Mouse (Mus musculus): ENCODE measurements at regions not wholly inside any gene's neighbourhood (a gene's known extent, or its start where the extent isn't known, plus 50 kb on each side); places are given as distances from the start of the nearest gene placed in this dataset.

- Histone ChIP-seq H3K36me3 (replicated peaks; ENCODE audit: low read length) (no peaks in the 10 kb centered on the region), H3K4me1 (no peaks in the 10 kb centered on the region), H3K4me3 (replicated peaks) (no peak overlapping the region), H3K9me3 (peaks cover 12% of the 10 kb centered on the region), H3K27me3 (replicated peaks) (no peaks in the 10 kb centered on the region)
- TF ChIP-seq GATA1 (IDR thresholded peaks at IDR 0.05; ENCODE audit: borderline replicate concordance, low read length) = no peak
- TF ChIP-seq FLI1 (IDR thresholded peaks at IDR 0.05; ENCODE audit: low read length) = no peak
Measured at GRCm38 (mm10) chr3:120781486-120781885, 390.0 kb downstream of the Rwdd3 start.

DNA sequence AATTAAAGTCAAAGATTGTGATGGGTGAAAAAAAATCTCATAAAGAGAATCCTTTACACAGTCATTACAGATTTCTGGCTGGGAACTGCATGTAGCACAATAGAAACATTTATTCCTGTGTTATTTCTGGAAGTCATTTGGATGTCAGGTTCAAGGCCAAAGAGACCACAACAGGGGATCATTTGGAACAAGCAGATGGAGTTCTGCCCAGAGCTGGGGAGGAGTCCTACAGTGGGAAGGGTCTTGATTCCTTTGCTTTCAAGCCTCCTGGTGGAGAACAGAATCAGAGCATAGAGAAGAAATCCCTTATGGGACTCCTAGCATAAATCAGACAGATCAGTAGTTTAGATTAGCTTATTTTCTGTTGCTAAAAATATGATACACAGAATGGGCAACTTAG, 392.4 kb downstream of the Rwdd3 start:
- H3K9me3 ChIP-seq = peaks cover 20% of the 10 kb centered on the region
- TF ChIP-seq GATA1 (IDR thresholded peaks at IDR 0.05; ENCODE audit: borderline replicate concordance, low read length) (no peak), FLI1 (IDR thresholded peaks at IDR 0.05; ENCODE audit: low read length) (no peak)
- H3K4me3 ChIP-seq (replicated peaks) = no peak overlapping the region
- no peaks in the 10 kb centered on the region for H3K27me3 ChIP-seq (replicated peaks)
- no peaks in the 10 kb centered on the region for H3K4me1 ChIP-seq
- H3K36me3 ChIP-seq (replicated peaks; ENCODE audit: low read length) = no peaks in the 10 kb centered on the region

DNA sequence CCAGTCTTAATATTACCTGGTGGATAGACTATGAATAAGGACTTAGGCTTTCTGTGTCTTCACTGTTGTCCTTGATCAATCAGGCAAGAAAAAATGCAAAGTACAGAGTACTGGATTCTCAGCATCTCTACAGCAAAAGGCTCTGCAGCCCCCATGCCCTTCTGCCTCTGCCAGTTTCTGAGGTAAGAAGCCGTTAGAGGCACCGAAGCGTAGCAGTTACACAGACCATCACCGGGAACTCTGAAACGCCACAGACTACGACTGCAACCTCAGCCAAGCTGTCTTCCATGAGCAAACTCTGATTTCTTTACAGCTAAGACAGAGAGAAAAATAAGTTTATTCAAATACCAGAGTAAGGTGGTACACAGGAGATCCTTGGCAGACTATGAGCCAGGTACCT, 396.5 kb downstream of the Rwdd3 start:
- TF ChIP-seq FLI1 (IDR thresholded peaks at IDR 0.05; ENCODE audit: low read length) (no peak), GATA1 (IDR thresholded peaks at IDR 0.05; ENCODE audit: borderline replicate concordance, low read length) (no peak)
- Histone ChIP-seq H3K9me3 (peaks cover 27% of the 10 kb centered on the region), H3K27me3 (replicated peaks) (no peaks in the 10 kb centered on the region), H3K36me3 (replicated peaks; ENCODE audit: low read length) (no peaks in the 10 kb centered on the region), H3K4me1 (no peaks in the 10 kb centered on the region), H3K4me3 (replicated peaks) (no peak overlapping the region)

DNA sequence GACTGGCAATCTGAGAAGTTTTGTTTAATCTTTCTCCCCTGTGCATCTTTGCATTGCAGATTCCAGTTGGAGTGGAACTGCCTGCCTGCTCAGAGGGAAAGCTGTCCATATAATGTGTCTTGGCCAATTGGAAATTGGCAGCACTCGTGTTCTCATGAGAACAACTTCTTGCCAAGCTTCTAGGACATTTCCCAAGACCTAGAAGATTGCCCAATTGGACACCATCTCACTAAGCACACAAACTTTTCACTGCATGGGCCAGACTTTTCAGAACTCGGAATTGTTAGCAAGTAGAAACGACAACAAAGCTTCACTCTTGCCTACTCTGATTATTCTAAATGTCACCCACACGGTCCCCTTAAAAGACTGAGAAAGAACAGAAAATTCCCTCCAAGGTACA, 409.8 kb downstream of the Rwdd3 start:
- H3K9me3 ChIP-seq = peaks cover 11% of the 10 kb centered on the region; the same call in 1 of the 2 replicates
- no peaks in the 10 kb centered on the region for H3K36me3 ChIP-seq (replicated peaks; ENCODE audit: low read length)
- no peaks in the 10 kb centered on the region for H3K4me1 ChIP-seq
- TF ChIP-seq GATA1 (IDR thresholded peaks at IDR 0.05; ENCODE audit: borderline replicate concordance, low read length) (no peak), FLI1 (IDR thresholded peaks at IDR 0.05; ENCODE audit: low read length) (no peak)
- H3K4me3 ChIP-seq (replicated peaks) = no peak overlapping the region
- H3K27me3 ChIP-seq (replicated peaks) = no peaks in the 10 kb centered on the region

DNA sequence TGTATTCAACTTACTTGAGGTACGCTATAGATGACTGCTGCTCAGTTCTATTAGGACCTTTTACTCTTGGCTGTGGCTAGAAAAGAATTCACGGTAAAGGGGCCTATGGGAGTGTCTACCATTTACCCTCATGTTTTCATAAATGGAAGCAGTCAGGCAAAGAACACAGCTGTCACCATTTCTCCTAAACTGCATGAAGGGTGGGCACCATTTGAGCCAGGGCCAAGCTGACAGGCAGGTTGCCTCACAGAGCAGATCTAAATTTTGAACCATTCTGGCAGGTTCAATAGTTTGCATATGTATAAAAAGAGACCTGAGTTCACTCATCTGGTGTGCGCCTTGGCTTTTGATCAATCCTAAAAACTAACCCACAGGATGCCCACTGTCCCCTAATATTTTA, 410.3 kb downstream of the Rwdd3 start:
- Histone ChIP-seq H3K4me3 (replicated peaks) (no peak overlapping the region), H3K36me3 (replicated peaks; ENCODE audit: low read length) (no peaks in the 10 kb centered on the region), H3K9me3 (peaks cover 11% of the 10 kb centered on the region; the same call in 1 of the 2 replicates), H3K4me1 (no peaks in the 10 kb centered on the region), H3K27me3 (replicated peaks) (no peaks in the 10 kb centered on the region)
- no peak for TF ChIP-seq FLI1 (IDR thresholded peaks at IDR 0.05; ENCODE audit: low read length)
- no peak for TF ChIP-seq GATA1 (IDR thresholded peaks at IDR 0.05; ENCODE audit: borderline replicate concordance, low read length)

GRCm38 (mm10) chr3:120748513-120748912, 423.0 kb downstream of the Rwdd3 start:
- Histone ChIP-seq H3K4me3 (replicated peaks) (no peak overlapping the region), H3K9me3 (peaks cover 27% of the 10 kb centered on the region), H3K4me1 (no peaks in the 10 kb centered on the region), H3K36me3 (replicated peaks; ENCODE audit: low read length) (no peaks in the 10 kb centered on the region), H3K27me3 (replicated peaks) (no peaks in the 10 kb centered on the region)
- TF ChIP-seq GATA1 (IDR thresholded peaks at IDR 0.05; ENCODE audit: borderline replicate concordance, low read length) = no peak
- TF ChIP-seq FLI1 (IDR thresholded peaks at IDR 0.05; ENCODE audit: low read length) = no peak

- H3K9me3 ChIP-seq = peaks cover 31% of the 10 kb centered on the region
- H3K27me3 ChIP-seq (replicated peaks) = no peaks in the 10 kb centered on the region
- H3K4me3 ChIP-seq (replicated peaks) = no peak overlapping the region
- H3K4me1 ChIP-seq = no peaks in the 10 kb centered on the region
- H3K36me3 ChIP-seq (replicated peaks; ENCODE audit: low read length) = no peaks in the 10 kb centered on the region
- no peak for TF ChIP-seq FLI1 (IDR thresholded peaks at IDR 0.05; ENCODE audit: low read length)
- no peak for TF ChIP-seq GATA1 (IDR thresholded peaks at IDR 0.05; ENCODE audit: borderline replicate concordance, low read length)
Measured at GRCm38 (mm10) chr3:120747678-120748077, 423.8 kb downstream of the Rwdd3 start.

GRCm38 (mm10) chr3:120733332-120733731, 438.2 kb downstream of the Rwdd3 start:
- no peaks in the 10 kb centered on the region for H3K36me3 ChIP-seq (replicated peaks; ENCODE audit: low read length)
- peak overlapping the region; percentile 42 for H3K4me3 ChIP-seq (replicated peaks)
- no peaks in the 10 kb centered on the region for H3K4me1 ChIP-seq
- H3K27me3 ChIP-seq (replicated peaks) = no peaks in the 10 kb centered on the region
- H3K9me3 ChIP-seq = peaks cover 19% of the 10 kb centered on the region
- TF ChIP-seq GATA1 (IDR thresholded peaks at IDR 0.05; ENCODE audit: borderline replicate concordance, low read length) = no peak
- TF ChIP-seq FLI1 (IDR thresholded peaks at IDR 0.05; ENCODE audit: low read length) = no peak

DNA sequence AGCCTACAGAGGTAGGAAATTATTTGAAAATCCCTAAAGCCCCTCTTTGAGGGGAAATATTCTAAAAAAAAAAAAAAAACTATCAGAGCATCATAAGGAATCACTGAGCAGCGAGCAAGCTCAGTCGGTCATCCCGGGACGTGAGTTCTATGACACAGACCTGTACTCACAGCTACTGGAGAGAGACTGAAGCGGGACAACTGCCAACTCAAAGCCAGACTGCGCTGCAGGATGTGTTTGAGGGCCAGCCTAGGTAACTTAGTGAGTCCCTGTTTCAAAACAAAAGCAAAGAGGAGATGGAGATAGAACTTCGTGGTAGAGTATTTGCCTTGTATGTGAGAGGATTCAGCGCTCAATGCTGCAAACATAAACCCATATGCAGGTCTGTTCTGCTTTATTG, 439.1 kb downstream of the Rwdd3 start:
- Histone ChIP-seq H3K36me3 (replicated peaks; ENCODE audit: low read length) (no peaks in the 10 kb centered on the region), H3K4me3 (replicated peaks) (no peak overlapping the region), H3K27me3 (replicated peaks) (no peaks in the 10 kb centered on the region), H3K4me1 (no peaks in the 10 kb centered on the region), H3K9me3 (peaks cover 23% of the 10 kb centered on the region)
- TF ChIP-seq GATA1 (IDR thresholded peaks at IDR 0.05; ENCODE audit: borderline replicate concordance, low read length) (no peak), FLI1 (IDR thresholded peaks at IDR 0.05; ENCODE audit: low read length) (no peak)

DNA sequence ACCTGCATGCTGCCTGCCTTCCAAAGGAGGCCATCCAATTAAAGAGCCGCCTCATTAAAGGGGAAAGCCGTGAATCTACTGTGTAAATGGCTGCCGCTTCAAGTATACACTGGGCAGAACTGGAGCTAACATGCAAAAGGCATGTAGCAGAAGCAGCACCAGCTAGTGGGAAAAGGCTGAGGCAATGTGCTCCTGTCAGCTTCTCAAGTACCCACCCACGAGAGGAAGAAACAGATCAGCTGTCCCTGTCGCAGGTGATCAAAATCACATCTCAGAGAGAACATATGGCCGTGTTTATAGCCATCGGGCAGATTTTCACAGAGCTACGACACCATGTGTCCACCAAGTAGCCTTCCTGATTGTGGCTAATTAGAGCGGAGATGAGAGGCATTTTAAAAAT, 440.2 kb downstream of the Rwdd3 start:
- no peaks in the 10 kb centered on the region for H3K4me1 ChIP-seq
- no peak for TF ChIP-seq GATA1 (IDR thresholded peaks at IDR 0.05; ENCODE audit: borderline replicate concordance, low read length)
- TF ChIP-seq FLI1 (IDR thresholded peaks at IDR 0.05; ENCODE audit: low read length) = no peak
- H3K36me3 ChIP-seq (replicated peaks; ENCODE audit: low read length) = no peaks in the 10 kb centered on the region
- H3K9me3 ChIP-seq = peaks cover 23% of the 10 kb centered on the region
- no peaks in the 10 kb centered on the region for H3K27me3 ChIP-seq (replicated peaks)
- H3K4me3 ChIP-seq (replicated peaks) = no peak overlapping the region

GRCm38 (mm10) chr3:120730225-120730624, 441.3 kb downstream of the Rwdd3 start:
- no peak overlapping the region for H3K4me3 ChIP-seq (replicated peaks)
- no peaks in the 10 kb centered on the region for H3K4me1 ChIP-seq
- H3K9me3 ChIP-seq = peaks cover 27% of the 10 kb centered on the region
- no peaks in the 10 kb centered on the region for H3K36me3 ChIP-seq (replicated peaks; ENCODE audit: low read length)
- TF ChIP-seq FLI1 (IDR thresholded peaks at IDR 0.05; ENCODE audit: low read length) (no peak), GATA1 (IDR thresholded peaks at IDR 0.05; ENCODE audit: borderline replicate concordance, low read length) (no peak)
- no peaks in the 10 kb centered on the region for H3K27me3 ChIP-seq (replicated peaks)

All from megakaryocyte, embryonic 14.5 days (primary cell).